Mouse (Mus musculus) forebrain, embryonic 13.5 days (tissue): ENCODE results near the gene Ssh1. TPM values are rescaled to one million over a fixed set of nuclear protein-coding genes. Genes with fewer than 3 reads are reported as not detected.

Experiments
- ATAC-seq: fragments of 200-750 bp; cut with Nextera tagmentation; 2 replicates; pipeline ENCODE4 v1.8.0; 2017
- H3K27ac ChIP-seq: fragments of 300-500 bp; sonication (generic); 2 replicates; pipeline ENCODE4 v1.5.1; 2015; ENCODE audit warnings: inconsistent platforms, mild to moderate bottlenecking, moderate library complexity
- H3K27me3 ChIP-seq: fragments of 300-500 bp; sonication (generic); 2 replicates; pipeline ENCODE4 v1.6.1; 2015; ENCODE audit warnings: mild to moderate bottlenecking, inconsistent platforms
- H3K36me3 ChIP-seq: fragments of 300-500 bp; sonication (generic); 2 replicates; pipeline ENCODE4 v1.6.1; 2015; ENCODE audit warnings: mild to moderate bottlenecking, inconsistent platforms; ENCODE audit not compliant: poor library complexity, severe bottlenecking
- H3K4me1 ChIP-seq: fragments of 300-500 bp; sonication (generic); 2 replicates; pipeline ENCODE4 v1.6.1; 2015; ENCODE audit warnings: inconsistent platforms
- H3K4me2 ChIP-seq: fragments of 300-500 bp; sonication (generic); 2 replicates; pipeline ENCODE4 v1.6.1; 2015; ENCODE audit warnings: inconsistent platforms, mild to moderate bottlenecking, moderate library complexity
- H3K4me3 ChIP-seq: fragments of 300-500 bp; sonication (generic); 2 replicates; pipeline ENCODE4 v1.5.1; 2015; ENCODE audit warnings: mild to moderate bottlenecking, inconsistent platforms
- H3K9ac ChIP-seq: fragments of 300-500 bp; sonication (generic); 2 replicates; pipeline ENCODE4 v1.6.1; 2015; ENCODE audit warnings: mild to moderate bottlenecking, inconsistent platforms
- H3K9me3 ChIP-seq: fragments of 300-500 bp; sonication (generic); replicated peaks from 2 replicates; pipeline ENCODE4 v1.6.1; 2016; ENCODE audit warnings: inconsistent platforms
- WGBS: fragments of 180-500 bp; shearing (Covaris S2); methylation state at CpG from one replicate; pipeline ENCODE4 v1.1.7; 2015; 5-methylcytosine and 5-hydroxymethylcytosine counted together
- polyA plus RNA-seq: library from polyadenylated mRNA; unstranded; fragments of >200 nt; fragmentation: Nextera tagmentation; extraction: Ambion mirVana; gene quantifications from 2 replicates; pipeline ENCODE4 v1.2.1, GENCODE M21; 2015

The Ssh1 gene
- polyA plus RNA-seq, 1 experiment from 2014 or later: 12.0 TPM

GRCm38 (mm10) chr5:113899543-113899942, 94.2 kb downstream of the Ssh1 start:
- Histone ChIP-seq H3K27me3 (no peaks in the 10 kb centered on the region), H3K4me3 (no peak overlapping the region), H3K36me3 (no peaks in the 10 kb centered on the region), H3K9ac (no peak overlapping the region), H3K4me2 (no peak overlapping the region), H3K9me3 (no peaks in the 10 kb centered on the region), H3K4me1 (peaks cover 67% of the 10 kb centered on the region), H3K27ac (no peak overlapping the region)
- no peak for ATAC-seq
- WGBS: 94% methylated on average over 12 of the region's 12 CpGs

GRCm38 (mm10) chr5:113892005-113892404, 101.7 kb downstream of the Ssh1 start:
- WGBS: 95% methylated on average over 7 of the region's 7 CpGs
- H3K4me3 ChIP-seq: no peak overlapping the region
- H3K27me3 ChIP-seq: no peaks in the 10 kb centered on the region
- H3K27ac ChIP-seq: no peak overlapping the region
- H3K9ac ChIP-seq: no peak overlapping the region
- H3K36me3 ChIP-seq: peaks cover 8% of the 10 kb centered on the region; the same call in 1 of the 2 replicates
- no peaks in the 10 kb centered on the region for H3K9me3 ChIP-seq
- ATAC-seq: no peak
- H3K4me1 ChIP-seq: peaks cover 47% of the 10 kb centered on the region
- H3K4me2 ChIP-seq: no peak overlapping the region

GRCm38 (mm10) chr5:113890874-113891273, 102.8 kb downstream of the Ssh1 start:
- WGBS: 90% methylated on average over 18 of the region's 18 CpGs
- Histone ChIP-seq H3K9me3 (no peaks in the 10 kb centered on the region), H3K36me3 (peaks cover 8% of the 10 kb centered on the region; the same call in 1 of the 2 replicates), H3K27me3 (no peaks in the 10 kb centered on the region), H3K4me1 (peaks cover 46% of the 10 kb centered on the region), H3K4me2 (no peak overlapping the region), H3K4me3 (no peak overlapping the region), H3K9ac (no peak overlapping the region), H3K27ac (peak overlapping the region; percentile 68; the same call in 1 of the 2 replicates)
- no peak for ATAC-seq

GRCm38 (mm10) chr5:113889912-113890311, 103.8 kb downstream of the Ssh1 start:
- Histone ChIP-seq H3K36me3 (peaks cover 8% of the 10 kb centered on the region; the same call in 1 of the 2 replicates), H3K9me3 (no peaks in the 10 kb centered on the region), H3K4me3 (no peak overlapping the region), H3K4me2 (no peak overlapping the region), H3K4me1 (peaks cover 51% of the 10 kb centered on the region), H3K27ac (peak overlapping the region; percentile 68; the same call in 1 of the 2 replicates), H3K27me3 (no peaks in the 10 kb centered on the region), H3K9ac (no peak overlapping the region)
- WGBS: 66% methylated on average over 4 of the region's 4 CpGs
- no peak for ATAC-seq

- no peak overlapping the region for H3K4me3 ChIP-seq
- no peaks in the 10 kb centered on the region for H3K27me3 ChIP-seq
- peak overlapping the region; percentile 68 for H3K27ac ChIP-seq
- H3K4me2 ChIP-seq: peak overlapping the region; percentile 20
- H3K4me1 ChIP-seq: peaks cover 52% of the 10 kb centered on the region
- ATAC-seq: no peak
- 0 out of 2 replicates have a peak overlapping the region, but pooled peaks have one; percentile 41 for H3K9ac ChIP-seq
- no peaks in the 10 kb centered on the region for H3K9me3 ChIP-seq
- 35% methylated on average over 18 of the region's 19 CpGs for WGBS
- peaks cover 8% of the 10 kb centered on the region; the same call in 1 of the 2 replicates for H3K36me3 ChIP-seq
Measured at GRCm38 (mm10) chr5:113889181-113889906, 104.3 kb downstream of the Ssh1 start.

GRCm38 (mm10) chr5:113888186-113888795, 105.4 kb downstream of the Ssh1 start:
- Histone ChIP-seq H3K4me1 (peaks cover 62% of the 10 kb centered on the region), H3K9ac (no peak overlapping the region), H3K4me3 (no peak overlapping the region), H3K36me3 (peaks cover 8% of the 10 kb centered on the region; the same call in 1 of the 2 replicates), H3K27ac (peak overlapping the region; percentile 68), H3K27me3 (no peaks in the 10 kb centered on the region), H3K9me3 (no peaks in the 10 kb centered on the region), H3K4me2 (no peak overlapping the region)
- ATAC-seq: no peak
- 86% methylated on average over 5 of the region's 5 CpGs for WGBS

- ATAC-seq: no peak
- Histone ChIP-seq H3K4me3 (no peak overlapping the region), H3K4me1 (peaks cover 74% of the 10 kb centered on the region), H3K27ac (no peak overlapping the region), H3K9me3 (no peaks in the 10 kb centered on the region), H3K36me3 (peaks cover 8% of the 10 kb centered on the region; the same call in 1 of the 2 replicates), H3K9ac (no peak overlapping the region), H3K4me2 (no peak overlapping the region), H3K27me3 (no peaks in the 10 kb centered on the region)
- 69% methylated on average over 11 of the region's 11 CpGs for WGBS
Measured at GRCm38 (mm10) chr5:113887132-113887531, 106.6 kb downstream of the Ssh1 start.

Other genes with a start within 250 kb of the Ssh1 start
- gene Sart3, start 221.4 kb downstream of the Ssh1 start, polyA plus RNA-seq: 57.2 and 59.9 TPM in 2 replicates
- 97.3 and 104 TPM in 2 replicates for gene Iscu, start 221.1 kb downstream of the Ssh1 start, polyA plus RNA-seq
- 3.4 and 4.4 TPM in 2 replicates for gene Tmem119, start 193.4 kb downstream of the Ssh1 start, polyA plus RNA-seq
- 0.40 and 0.62 TPM in 2 replicates for gene Selplg, start 161.2 kb downstream of the Ssh1 start, polyA plus RNA-seq
- gene Coro1c, start 85.1 kb downstream of the Ssh1 start, polyA plus RNA-seq: 235 and 246 TPM in 2 replicates
- gene Dao, start 9.8 kb upstream of the Ssh1 start, polyA plus RNA-seq: not detected in 2 replicates
- gene Usp30, start 71.6 kb upstream of the Ssh1 start, polyA plus RNA-seq: 16.2 and 17.7 TPM in 2 replicates
- gene Svop, start 97.7 kb upstream of the Ssh1 start, polyA plus RNA-seq: 52.2 and 57.1 TPM in 2 replicates
- gene Alkbh2, start 134.3 kb upstream of the Ssh1 start, polyA plus RNA-seq: 6.7 and 9.0 TPM in 2 replicates
- gene Ung, start 136.5 kb upstream of the Ssh1 start, polyA plus RNA-seq: 45.3 and 46.6 TPM in 2 replicates
- 0.96 and 1.5 TPM in 2 replicates for gene Acacb, start 152.6 kb upstream of the Ssh1 start, polyA plus RNA-seq